8 mouse cellular contexts compared by ENCODE assay signal in the genomic region with DNA sequence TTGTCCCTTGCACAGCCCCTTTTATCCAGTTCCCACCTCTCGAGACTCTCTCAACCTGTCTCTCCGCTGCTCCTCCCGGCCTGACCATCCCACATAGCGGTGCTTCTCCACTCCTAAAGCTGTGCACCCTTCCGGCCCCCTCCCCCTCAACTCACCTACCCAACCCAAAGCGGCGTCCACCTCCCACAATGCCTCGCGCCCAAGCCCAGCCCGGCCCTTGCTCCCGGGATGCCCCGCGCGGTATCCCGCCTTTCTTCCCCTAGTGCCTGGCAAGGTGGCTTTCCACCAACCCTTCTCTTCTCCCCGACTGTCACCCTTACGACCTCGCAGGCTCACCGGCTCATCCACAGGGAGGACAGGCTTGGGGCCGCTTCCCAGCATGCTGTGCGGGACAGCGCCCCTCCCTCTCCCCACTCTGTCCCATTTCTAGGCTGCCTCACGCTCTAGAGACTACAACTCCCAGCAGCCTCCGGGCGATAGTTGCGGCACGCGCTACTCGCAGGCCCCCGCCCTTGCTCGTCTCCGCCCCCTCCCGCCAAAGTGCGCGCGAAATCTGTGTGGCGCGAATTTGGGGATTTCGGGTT. TPM values are rescaled to one million over a fixed set of nuclear protein-coding genes. Genes with fewer than 3 reads are reported as not detected.
DNase-seq lines count a peak whose midpoint lies in the region; ATAC-seq and TF ChIP-seq lines count a peak whose summit lies in the region.

A gene (minus strand): TSS at position 414 of the 584 bp plus-strand sequence.

- H3K27ac ChIP-seq in forebrain, embryonic 16.5 days (ENCODE audit: low read length): peak within 1 kb of the TSS; percentile 93
- peak within 1 kb of the TSS; percentile 96 for H3K27ac ChIP-seq in layer of hippocampus, adult 2 months
- H3K27ac ChIP-seq in lung, embryonic 14.5 days (ENCODE audit: low read depth): peak within 1 kb of the TSS; percentile 89
- H3K27ac ChIP-seq in olfactory bulb, adult 2 months (ENCODE audit: insufficient read depth, low read depth, low read length): peak within 1 kb of the TSS; percentile 76
- H3K27ac ChIP-seq in thymus, adult 2 months (ENCODE audit: control insufficient read depth, insufficient read depth, low read length): peak within 1 kb of the TSS; percentile 52; the same call in 1 of the 2 replicates

- ATAC-seq in G1E (ENCODE audit: extremely low read depth, insufficient number of reproducible peaks, low FRiP score, poor library complexity, severe bottlenecking): peak; percentile 89
- peak; percentile 99 for ATAC-seq in forebrain, embryonic 16.5 days
- peak; percentile 99 for ATAC-seq in lung, embryonic 14.5 days (ENCODE audit: insufficient read depth)

- TF ChIP-seq POLR2A in olfactory bulb, adult 2 months (IDR thresholded peaks at IDR 0.05; ENCODE audit: insufficient read depth, low read depth, low read length): 0 out of 2 replicates have a peak, but pooled peaks have one; percentile 30
- TF ChIP-seq POLR2A in thymus, adult 2 months (IDR thresholded peaks at IDR 0.05; ENCODE audit: control insufficient read depth, extremely low read depth, insufficient read depth, low read length, poor library complexity): peak; percentile 58

- peaks cover 66% of the 10 kb centered on the region for H3K36me3 ChIP-seq in G1E (replicated peaks)
- H3K36me3 ChIP-seq in forebrain, embryonic 16.5 days (ENCODE audit: control insufficient read depth, insufficient read depth): peaks cover 11% of the 10 kb centered on the region
- peaks cover 39% of the 10 kb centered on the region for H3K36me3 ChIP-seq in lung, embryonic 14.5 days (ENCODE audit: insufficient read depth)
- H3K36me3 ChIP-seq in thymus, adult 2 months (ENCODE audit: control insufficient read depth, insufficient read depth, low read length): no peaks in the 10 kb centered on the region

- intact Hi-C loops in heart, postnatal 36 days (cut with DNase I): loop anchor here (5.0 kb wide), 2 partner anchors 226 to 396 kb away; a partner anchor contains a TSS

- H3K9ac ChIP-seq in forebrain, embryonic 16.5 days (replicated peaks; ENCODE audit: low read depth, low read length): peak within 1 kb of the TSS; percentile 90
- peak within 1 kb of the TSS; percentile 70 for H3K9ac ChIP-seq in lung, embryonic 14.5 days

- peak within 1 kb of the TSS; percentile 70 for H3K4me2 ChIP-seq in forebrain, embryonic 16.5 days (ENCODE audit: low read length)
- H3K4me2 ChIP-seq in lung, embryonic 14.5 days: peak within 1 kb of the TSS; percentile 78

- H3K27me3 ChIP-seq in G1E (ENCODE audit: insufficient read depth, low read length): no peaks in the 10 kb centered on the region
- no peaks in the 10 kb centered on the region for H3K27me3 ChIP-seq in forebrain, embryonic 16.5 days (replicated peaks; ENCODE audit: control insufficient read depth, insufficient read depth, low read length)
- H3K27me3 ChIP-seq in lung, embryonic 14.5 days (ENCODE audit: insufficient read depth, low read length): no peaks in the 10 kb centered on the region
- no peaks in the 10 kb centered on the region for H3K27me3 ChIP-seq in thymus, adult 2 months (ENCODE audit: control insufficient read depth, insufficient read depth, low read length)

- peaks cover 48% of the 10 kb centered on the region for H3K4me1 ChIP-seq in G1E (ENCODE audit: insufficient read depth, low read depth, low read length)
- H3K4me1 ChIP-seq in forebrain, embryonic 16.5 days (replicated peaks; ENCODE audit: control insufficient read depth, insufficient read depth, low read length): peaks cover 5% of the 10 kb centered on the region
- peaks cover 3% of the 10 kb centered on the region; the same call in 1 of the 2 replicates for H3K4me1 ChIP-seq in lung, embryonic 14.5 days (ENCODE audit: insufficient read depth)
- H3K4me1 ChIP-seq in olfactory bulb, adult 2 months (ENCODE audit: control insufficient read depth, insufficient read depth, low read length): peaks cover 3% of the 10 kb centered on the region; the same call in 1 of the 2 replicates
- peaks cover 3% of the 10 kb centered on the region; the same call in 1 of the 2 replicates for H3K4me1 ChIP-seq in thymus, adult 2 months (replicated peaks; ENCODE audit: control insufficient read depth, insufficient read depth, low read length)

- no peaks in the 10 kb centered on the region for H3K9me3 ChIP-seq in G1E (replicated peaks)
- no peaks in the 10 kb centered on the region for H3K9me3 ChIP-seq in forebrain, embryonic 16.5 days (ENCODE audit: control insufficient read depth, low read length)
- no peaks in the 10 kb centered on the region for H3K9me3 ChIP-seq in lung, embryonic 14.5 days (ENCODE audit: low read depth, low read length)

- peak within 1 kb of the TSS; percentile 83 for H3K4me3 ChIP-seq in G1E (ENCODE audit: low read depth, low read length)
- H3K4me3 ChIP-seq in forebrain, embryonic 16.5 days (replicated peaks; ENCODE audit: low read length): peak within 1 kb of the TSS; percentile 81
- peak within 1 kb of the TSS; percentile 93 for H3K4me3 ChIP-seq in layer of hippocampus, adult 2 months
- H3K4me3 ChIP-seq in lung, embryonic 14.5 days (ENCODE audit: low read depth, low read length): peak within 1 kb of the TSS; percentile 63
- H3K4me3 ChIP-seq in olfactory bulb, adult 2 months (ENCODE audit: insufficient read depth, low read depth, low read length): peak within 1 kb of the TSS; percentile 68
- H3K4me3 ChIP-seq in thymus, adult 2 months (ENCODE audit: control insufficient read depth, insufficient read depth, low read length): peak within 1 kb of the TSS; percentile 97

- TF ChIP-seq CTCF in G1E (IDR thresholded peaks at IDR 0.05; ENCODE audit: low read depth, low read length): no peak
- TF ChIP-seq CTCF in layer of hippocampus, adult 2 months (conservative IDR thresholded peaks at IDR 0.05): no peak
- TF ChIP-seq CTCF in lung, embryonic 14.5 days (IDR thresholded peaks at IDR 0.05; ENCODE audit: low read depth): no peak; the same call in 1 of the 2 replicates
- no peak for TF ChIP-seq CTCF in olfactory bulb, adult 2 months (IDR thresholded peaks at IDR 0.05; ENCODE audit: insufficient read depth, low read depth, low read length)
- TF ChIP-seq CTCF in thymus, adult 2 months (IDR thresholded peaks at IDR 0.05; ENCODE audit: borderline replicate concordance, control insufficient read depth, extremely low read depth, insufficient read depth, low read length, poor library complexity): 0 out of 2 replicates have a peak, but pooled peaks have one; percentile 37

- WGBS in forebrain, embryonic 16.5 days: under 1% methylated on average over 39 of the region's 39 CpGs
- 1% methylated on average over 39 of the region's 39 CpGs for WGBS in lung, embryonic 14.5 days
- WGBS in olfactory bulb, adult 2 months: under 1% methylated on average over 39 of the region's 39 CpGs
- under 1% methylated on average over 39 of the region's 39 CpGs for WGBS in thymus, adult 2 months

- DNase-seq in G1E (ENCODE audit: low spot score): peak; percentile 85
- peak; percentile 94 to 97 for DNase-seq in cerebellum, adult 18-20 months
- peak; percentile 89 to 93 for DNase-seq in heart, postnatal 36 days
- DNase-seq in layer of hippocampus, adult 2 months (ENCODE audit: low spot score in 2 of 2): peak; percentile 92 to 94
- DNase-seq in lung, embryonic 14.5 days: peak; percentile 96
- DNase-seq in thymus, adult 2 months: peak; percentile 96

RNA-seq across cellular contexts. Expression of the gene that starts here (rescaled TPM):
- 9.8 and 15.7 TPM in 2 replicates for total RNA-seq in G1E (2014; fragmentation: Nextera tagmentation)
- 8.7 and 9.7 TPM in 2 replicates for total RNA-seq in G1E (2017)
- polyA plus RNA-seq in G1E (2012): 1.8 and 2.4 TPM in 2 replicates
- polyA plus RNA-seq in forebrain, embryonic 16.5 days (2015; fragmentation: Nextera tagmentation; extraction: Ambion mirVana): 13.9 and 18.6 TPM in 2 replicates
- 1 to 10 TPM; 7.8 to 8.1 TPM for total RNA-seq in heart, postnatal 36 days (2021)
- 10 to 100 TPM; 16.4 to 16.7 TPM for total RNA-seq in layer of hippocampus, adult 2 months (2021)
- 8.1 and 10.2 TPM in 2 replicates for polyA plus RNA-seq in lung, embryonic 14.5 days (2014; fragmentation: Nextera tagmentation; extraction: Ambion mirVana)
- not detected in 2 replicates for polyA plus RNA-seq in olfactory bulb, adult 2 months (2012; ENCODE audit: insufficient read depth, insufficient read length, low replicate concordance, missing spikeins)
- 7.4 and 7.8 TPM in 2 replicates for polyA plus RNA-seq in thymus, adult 2 months (2012; rRNA removed)

Comparison
In these comparisons a context has a peak if more than half of its experiments do, and no peak if none do; other contexts are left out.
1. Peak in every context shown above with its lines: DNase-seq, ATAC-seq, H3K4me3 ChIP-seq and H3K27ac ChIP-seq.